Mouse (Mus musculus) small intestine, adult 2 months (tissue): ENCODE results near the gene Mad1l1.

Source experiments
- CTCF ChIP-seq: fragments of 200-500 bp; IDR thresholded peaks from 2 replicates; pipeline ENCODE4 v1.5.1; 2012; ENCODE audit warnings: low read depth, mild to moderate bottlenecking, control low read depth, inconsistent platforms, low read length, moderate library complexity, mixed read lengths; ENCODE audit not compliant: insufficient replicate concordance, insufficient read length; ENCODE audit errors: extremely low read depth
- POLR2A ChIP-seq: fragments of 200-500 bp; IDR thresholded peaks from 2 replicates; pipeline ENCODE4 v1.6.1; 2012; ENCODE audit warnings: low read depth, mild to moderate bottlenecking, control low read depth, inconsistent platforms, low read length, moderate library complexity

GRCm38 (mm10) chr5:140079511-140079910 lies 241.8 kb downstream of the Mad1l1 start:
- TF ChIP-seq CTCF (no peak), POLR2A (no peak)
